8 mouse cellular contexts compared by ENCODE assay signal in genomic region chr14:8215208-8215778, GRCm38 (mm10). TPM values are rescaled to one million over a fixed set of nuclear protein-coding genes. Genes with fewer than 3 reads are reported as not detected.
DNase-seq lines count a peak whose midpoint lies in the region; ATAC-seq and TF ChIP-seq lines count a peak whose summit lies in the region.

No protein-coding gene starts in this region.

- intact Hi-C loops in left cerebral cortex, postnatal 25 days (cut with DNase I) = no loop called here
- intact Hi-C loops in left cerebral cortex, postnatal 36 days (cut with DNase I) = loop anchor here (5.0 kb wide), 1 partner anchor 133 kb away; the partner anchor contains the start of gene Rpp14

- 19% methylated on average over 21 of the region's 21 CpGs for WGBS in hindbrain, embryonic 16.5 days
- WGBS in liver, embryonic 11.5 days = 21% methylated on average over 21 of the region's 21 CpGs
- WGBS in stomach, postnatal 0 days = 34% methylated on average over 21 of the region's 21 CpGs

- no peak for TF ChIP-seq EP300 in stomach, postnatal 0 days (optimal IDR thresholded peaks at IDR 0.05)

- peak; percentile 17 to 55 for DNase-seq in left cerebral cortex, postnatal 25 days (ENCODE audit: low spot score in 2 of 2)
- no peak for DNase-seq in left cerebral cortex, postnatal 36 days (ENCODE audit: low spot score in 2 of 2)
- DNase-seq in cerebellum, postnatal 10 days = peak; percentile 38 to 39
- DNase-seq in liver, embryonic 11.5 days (ENCODE audit: low spot score) = peak; percentile 42
- DNase-seq in stomach, postnatal 0 days (ENCODE audit: low spot score) = peak; percentile 34
- no peak for DNase-seq in left cerebral cortex, adult 11 months (ENCODE audit: low spot score)
- DNase-seq in left cerebral cortex, adult 18-20 months (ENCODE audit: low spot score in 2 of 2) = no peak

- peak overlapping the region; percentile 95 for H3K9ac ChIP-seq in hindbrain, embryonic 16.5 days (ENCODE audit: low read depth, low read length)
- peak overlapping the region; percentile 92; the same call in 1 of the 2 replicates for H3K9ac ChIP-seq in liver, embryonic 11.5 days (ENCODE audit: low read depth, low read length)
- no peak overlapping the region for H3K9ac ChIP-seq in stomach, postnatal 0 days (ENCODE audit: low read length)

- peaks cover 30% of the 10 kb centered on the region for H3K4me1 ChIP-seq in hindbrain, embryonic 16.5 days (ENCODE audit: control insufficient read depth, insufficient read depth, low read depth, low read length)
- peaks cover 8% of the 10 kb centered on the region; the same call in 1 of the 2 replicates for H3K4me1 ChIP-seq in liver, embryonic 11.5 days (replicated peaks; ENCODE audit: control insufficient read depth, insufficient read depth, low read length)
- no peaks in the 10 kb centered on the region for H3K4me1 ChIP-seq in stomach, postnatal 0 days (replicated peaks; ENCODE audit: control insufficient read depth, insufficient read depth)

- ATAC-seq in hindbrain, embryonic 16.5 days = no peak
- ATAC-seq in liver, embryonic 11.5 days (replicated peaks; ENCODE audit: low FRiP score) = no peak
- ATAC-seq in stomach, postnatal 0 days (ENCODE audit: low FRiP score, low TSS enrichment) = no peak

- no peaks in the 10 kb centered on the region for H3K36me3 ChIP-seq in hindbrain, embryonic 16.5 days (ENCODE audit: control insufficient read depth, insufficient read depth, low read length)
- H3K36me3 ChIP-seq in liver, embryonic 11.5 days (ENCODE audit: control insufficient read depth, insufficient read depth, low read length) = no peaks in the 10 kb centered on the region
- no peaks in the 10 kb centered on the region for H3K36me3 ChIP-seq in stomach, postnatal 0 days (ENCODE audit: control insufficient read depth, insufficient read depth, low read length)

- 0 out of 2 replicates have a peak, but pooled peaks cover 2% of the 10 kb centered on the region for H3K27me3 ChIP-seq in hindbrain, embryonic 16.5 days (replicated peaks; ENCODE audit: control insufficient read depth, insufficient read depth, low read length)
- H3K27me3 ChIP-seq in liver, embryonic 11.5 days (replicated peaks; ENCODE audit: control insufficient read depth, insufficient read depth, low read length) = no peaks in the 10 kb centered on the region; the same call in 1 of the 2 replicates
- H3K27me3 ChIP-seq in stomach, postnatal 0 days (ENCODE audit: control insufficient read depth, insufficient read depth, low read length) = no peaks in the 10 kb centered on the region

- peak overlapping the region; percentile 87 for H3K4me2 ChIP-seq in hindbrain, embryonic 16.5 days (ENCODE audit: low read length)
- peak overlapping the region; percentile 94 for H3K4me2 ChIP-seq in liver, embryonic 11.5 days
- peak overlapping the region; percentile 89 for H3K4me2 ChIP-seq in stomach, postnatal 0 days (replicated peaks; ENCODE audit: low read depth)

- TF ChIP-seq CTCF in stomach, postnatal 0 days (IDR thresholded peaks at IDR 0.05; ENCODE audit: low read depth) = peak; percentile 19; the same call in 1 of the 2 replicates

- H3K27ac ChIP-seq in hindbrain, embryonic 16.5 days (ENCODE audit: low read depth, low read length) = no peak overlapping the region
- no peak overlapping the region for H3K27ac ChIP-seq in liver, embryonic 11.5 days (ENCODE audit: low read depth, low read length)
- H3K27ac ChIP-seq in stomach, postnatal 0 days (replicated peaks) = no peak overlapping the region

- H3K9me3 ChIP-seq in hindbrain, embryonic 16.5 days (ENCODE audit: control insufficient read depth, low read length) = no peaks in the 10 kb centered on the region
- H3K9me3 ChIP-seq in liver, embryonic 11.5 days (ENCODE audit: control insufficient read depth, low read length) = no peaks in the 10 kb centered on the region
- no peaks in the 10 kb centered on the region for H3K9me3 ChIP-seq in stomach, postnatal 0 days (ENCODE audit: control insufficient read depth, low read length)

- peak overlapping the region; percentile 76 for H3K4me3 ChIP-seq in hindbrain, embryonic 16.5 days (ENCODE audit: low read length)
- peak overlapping the region; percentile 79 for H3K4me3 ChIP-seq in liver, embryonic 11.5 days (ENCODE audit: low read depth, low read length)
- peak overlapping the region; percentile 74 for H3K4me3 ChIP-seq in stomach, postnatal 0 days (ENCODE audit: low read depth, low read length)

RNA-seq across cellular contexts. Expression of gene Kctd6, which starts 1.4 kb away (rescaled TPM):
- total RNA-seq in left cerebral cortex, postnatal 25 days (2021) = 10 to 100 TPM; 40.5 to 43.5 TPM
- total RNA-seq in left cerebral cortex, postnatal 36 days (2021) = 10 to 100 TPM; 36.5 to 40.9 TPM
- polyA plus RNA-seq in hindbrain, embryonic 16.5 days (2015; fragmentation: Nextera tagmentation; extraction: Ambion mirVana) = 5.4 and 5.7 TPM in 2 replicates
- polyA plus RNA-seq in liver, embryonic 11.5 days (2014; fragmentation: Nextera tagmentation; extraction: Ambion mirVana) = 9.0 and 10.6 TPM in 2 replicates
- polyA plus RNA-seq in stomach, postnatal 0 days (2015; fragmentation: Nextera tagmentation; extraction: Ambion mirVana) = 12.9 and 13.8 TPM in 2 replicates
- total RNA-seq in left cerebral cortex, adult 18-20 months (2021) = 10 to 100 TPM; 40.9 to 43.6 TPM

RNA-seq across cellular contexts. Expression of gene Pdhb, which starts 42.5 kb away (rescaled TPM):
- total RNA-seq in left cerebral cortex, postnatal 25 days (2021) = 100 to 1,000 TPM; 178 to 185 TPM
- 100 to 1,000 TPM; 160 to 164 TPM for total RNA-seq in left cerebral cortex, postnatal 36 days (2021)
- polyA plus RNA-seq in hindbrain, embryonic 16.5 days (2015; fragmentation: Nextera tagmentation; extraction: Ambion mirVana) = 274 and 298 TPM in 2 replicates
- polyA plus RNA-seq in liver, embryonic 11.5 days (2014; fragmentation: Nextera tagmentation; extraction: Ambion mirVana) = 196 and 210 TPM in 2 replicates
- 142 and 144 TPM in 2 replicates for polyA plus RNA-seq in stomach, postnatal 0 days (2015; fragmentation: Nextera tagmentation; extraction: Ambion mirVana)
- 100 to 1,000 TPM; 156 to 161 TPM for total RNA-seq in left cerebral cortex, adult 18-20 months (2021)

RNA-seq across cellular contexts. Expression of gene Acox2, which starts 43.9 kb away (rescaled TPM):
- total RNA-seq in left cerebral cortex, postnatal 25 days (2021) = not detected
- total RNA-seq in left cerebral cortex, postnatal 36 days (2021) = not detected
- polyA plus RNA-seq in hindbrain, embryonic 16.5 days (2015; fragmentation: Nextera tagmentation; extraction: Ambion mirVana) = 0.09 and 0.23 TPM in 2 replicates
- 1.0 and 1.2 TPM in 2 replicates for polyA plus RNA-seq in liver, embryonic 11.5 days (2014; fragmentation: Nextera tagmentation; extraction: Ambion mirVana)
- 6.0 and 7.2 TPM in 2 replicates for polyA plus RNA-seq in stomach, postnatal 0 days (2015; fragmentation: Nextera tagmentation; extraction: Ambion mirVana)
- total RNA-seq in left cerebral cortex, adult 18-20 months (2021) = not detected

Comparison
In these comparisons a context has a peak if more than half of its experiments do, and no peak if none do; other contexts are left out.
1. DNase-seq: peak in left cerebral cortex, postnatal 25 days (2 of 2), cerebellum, postnatal 10 days (2 of 2), liver, embryonic 11.5 days (single experiment) and stomach, postnatal 0 days (single experiment); none in left cerebral cortex, postnatal 36 days (0 of 2), left cerebral cortex, adult 11 months (single experiment) and left cerebral cortex, adult 18-20 months (0 of 2).
2. Peak in every context shown above with its lines, with median percentiles within 50 percentile points of each other: H3K4me2 ChIP-seq and H3K4me3 ChIP-seq.